Mouse (Mus musculus) layer of hippocampus, adult 18-20 months (tissue): Measurements from ENCODE around the gene Lefty2. TPM values are rescaled to one million over a fixed set of nuclear protein-coding genes. Genes with fewer than 3 reads are reported as not detected.
"Not testable (repeated sequence)": the region's sequence is repeated elsewhere in the genome, so short reads cannot be mapped to it uniquely, and the experiment has no call there.

Source experiments
- DNase-seq, 2 experiments: peaks; one replicate each; pipeline ENCODE4 v3.0.0; 2022; ENCODE audit warnings: low spot score in 2 of 2
- total RNA-seq, 2 experiments: library from RNA; stranded (reverse); gene quantifications; 2 replicates each; pipeline ENCODE4 v1.2.3; 2021

Gene Lefty2
- total RNA-seq, 2 experiments from 2014 or later, result 1.3 to 2.3 TPM

DNA sequence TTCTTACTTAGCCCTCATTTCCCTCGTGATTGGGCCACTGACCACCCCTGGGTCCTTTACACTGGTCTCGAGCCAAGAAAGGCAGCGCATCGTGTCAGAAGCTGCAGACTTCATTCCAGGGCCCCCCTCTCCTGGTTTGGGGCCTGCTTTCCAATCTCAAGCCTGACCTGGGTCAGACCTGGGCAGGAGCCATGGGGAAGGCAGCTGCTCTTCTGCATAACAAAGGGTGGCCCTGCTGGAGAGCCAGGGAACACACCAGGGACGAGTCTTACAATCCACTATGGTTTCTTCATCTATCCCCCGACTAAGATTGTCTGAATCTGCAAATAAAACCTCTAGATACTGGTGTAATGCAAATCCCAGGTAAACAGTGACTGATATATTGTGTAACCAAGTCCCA lies 40.8 kb downstream of the Lefty2 start:
- DNase-seq, result no peak

GRCm38 (mm10) chr1:180934467-180935419 lies 41.8 kb downstream of the Lefty2 start, which contains the start of gene Lefty1:
Lefty1 (plus strand) TSS chr1:180935022.
- DNase-seq, result no peak

DNA sequence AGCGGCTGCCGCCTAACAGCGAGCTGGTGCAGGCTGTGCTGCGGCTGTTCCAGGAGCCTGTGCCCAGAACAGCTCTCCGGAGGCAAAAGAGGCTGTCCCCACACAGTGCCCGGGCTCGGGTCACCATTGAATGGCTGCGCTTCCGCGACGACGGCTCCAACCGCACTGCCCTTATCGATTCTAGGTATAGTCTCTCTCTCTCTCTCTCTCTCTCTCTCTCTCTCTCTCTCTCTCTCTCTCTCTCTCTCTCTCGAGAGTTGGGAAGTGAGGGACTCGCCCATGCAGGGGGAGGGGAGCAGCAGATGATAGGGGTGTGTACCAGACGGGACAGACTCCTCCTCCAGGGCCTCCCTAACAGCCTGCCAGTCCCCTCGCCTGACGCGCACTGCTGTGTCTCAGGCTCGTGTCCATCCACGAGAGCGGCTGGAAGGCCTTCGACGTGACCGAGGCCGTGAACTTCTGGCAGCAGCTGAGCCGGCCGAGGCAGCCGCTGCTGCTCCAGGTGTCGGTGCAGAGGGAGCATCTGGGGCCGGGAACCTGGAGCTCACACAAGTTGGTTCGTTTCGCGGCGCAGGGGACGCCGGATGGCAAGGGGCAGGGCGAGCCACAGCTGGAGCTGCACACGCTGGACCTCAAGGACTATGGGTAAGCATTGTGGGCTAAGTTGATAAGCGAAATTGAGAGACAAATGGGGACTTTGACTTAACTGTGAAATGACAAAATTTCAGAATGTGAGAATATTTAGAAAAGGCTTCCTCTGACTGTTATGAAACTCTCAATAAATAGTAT lies 43.9 kb downstream of the Lefty2 start:
- peak in 1 of 2 experiments; percentile 29 for DNase-seq

DNA sequence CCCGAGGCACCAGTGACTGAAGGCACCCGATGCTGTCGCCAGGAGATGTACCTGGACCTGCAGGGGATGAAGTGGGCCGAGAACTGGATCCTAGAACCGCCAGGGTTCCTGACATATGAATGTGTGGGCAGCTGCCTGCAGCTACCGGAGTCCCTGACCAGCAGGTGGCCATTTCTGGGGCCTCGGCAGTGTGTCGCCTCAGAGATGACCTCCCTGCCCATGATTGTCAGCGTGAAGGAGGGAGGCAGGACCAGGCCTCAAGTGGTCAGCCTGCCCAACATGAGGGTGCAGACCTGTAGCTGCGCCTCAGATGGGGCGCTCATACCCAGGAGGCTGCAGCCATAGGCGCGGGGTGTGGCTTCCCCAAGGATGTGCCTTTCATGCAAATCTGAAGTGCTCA lies 44.7 kb downstream of the Lefty2 start:
- DNase-seq, result not testable (repeated sequence)

DNA sequence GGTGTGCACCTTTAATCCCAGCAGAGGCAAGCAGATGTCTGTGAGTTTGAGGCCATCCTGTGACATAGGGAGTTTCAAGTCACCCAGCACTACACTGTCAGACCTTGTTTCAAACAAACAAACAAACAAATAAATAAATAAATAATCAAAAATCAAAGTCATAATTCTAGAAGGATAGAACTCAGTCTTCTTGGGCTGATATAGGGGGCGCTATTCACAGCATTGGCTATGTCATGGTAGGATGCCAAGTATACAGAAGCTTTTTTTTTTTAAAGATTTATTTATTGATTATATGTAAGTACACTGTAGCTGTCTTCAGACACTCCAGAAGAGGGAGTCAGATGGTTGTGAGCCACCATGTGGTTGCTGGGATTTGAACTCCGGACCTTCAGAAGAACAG lies 45.9 kb downstream of the Lefty2 start:
- not testable (repeated sequence) for DNase-seq

GRCm38 (mm10) chr1:180940776-180941460 lies 48.0 kb downstream of the Lefty2 start:
- no peak for DNase-seq

DNA sequence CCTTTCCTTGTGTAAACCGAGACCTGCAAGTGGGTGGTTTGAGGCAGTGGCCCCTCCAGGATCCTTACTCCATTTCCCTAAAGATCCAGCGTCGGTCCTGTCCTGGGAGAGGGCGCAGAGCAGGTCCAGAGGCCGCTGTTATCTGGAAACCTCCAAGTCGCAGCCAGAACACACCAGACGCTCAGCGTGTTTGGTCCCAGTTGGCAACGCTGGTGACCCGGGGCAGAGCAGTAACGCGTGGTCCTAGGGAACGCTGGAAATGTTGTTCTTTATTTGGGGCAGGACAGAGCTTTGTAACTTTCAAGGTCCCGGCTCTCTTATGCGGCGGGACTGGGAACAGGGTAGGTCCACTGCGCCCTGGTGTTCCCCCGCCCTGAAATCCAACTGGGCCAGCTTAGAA lies 48.8 kb downstream of the Lefty2 start:
- DNase-seq, result no peak

- peak in 1 of 2 experiments; percentile 28 for DNase-seq
Observed at GRCm38 (mm10) chr1:180942166-180943031, 49.5 kb downstream of the Lefty2 start, which contains the start of gene Tmem63a. Tmem63a (plus strand) TSS chr1:180942344.

- no peak for DNase-seq
Observed at GRCm38 (mm10) chr1:180943032-180943644, 50.2 kb downstream of the Lefty2 start.

DNA sequence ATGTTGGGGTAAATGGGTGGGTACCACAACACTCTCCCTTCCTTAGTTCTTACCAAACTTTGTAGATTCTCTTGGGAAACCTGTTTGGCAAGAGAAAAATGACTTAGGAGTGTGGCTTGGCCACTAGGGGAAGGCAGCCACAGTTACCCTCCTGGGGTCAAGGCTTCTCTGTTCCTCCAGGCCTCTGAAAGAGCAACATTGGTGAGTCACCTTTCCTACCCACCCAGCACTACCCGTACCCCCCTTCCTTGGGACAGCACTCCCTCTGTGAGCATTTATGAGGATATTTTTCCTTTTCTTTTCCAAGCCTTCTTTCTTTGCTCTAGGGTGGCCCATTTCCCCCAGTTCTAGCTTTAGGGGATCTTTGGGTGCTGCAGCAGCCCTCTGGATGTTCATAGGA lies 51.0 kb downstream of the Lefty2 start:
- no peak for DNase-seq

DNA sequence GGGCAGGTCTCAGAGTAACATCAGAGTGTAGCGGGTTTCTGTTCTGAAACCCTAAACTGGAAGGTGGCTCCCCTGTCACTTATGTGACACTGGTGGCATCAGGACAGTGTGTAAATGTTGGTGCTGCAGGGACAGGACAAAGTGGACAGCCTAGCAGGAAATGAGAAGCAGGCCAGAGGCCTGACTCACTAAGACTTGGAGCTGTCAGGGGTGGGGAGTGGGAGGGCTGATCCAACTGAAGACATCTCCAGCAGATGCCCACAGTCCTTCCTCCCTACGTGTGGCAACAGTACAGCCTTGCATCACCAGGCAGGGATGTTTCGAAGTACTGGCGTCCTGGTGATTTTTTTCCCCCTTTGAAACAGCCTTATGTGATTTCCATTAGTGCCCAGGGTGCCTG lies 51.6 kb downstream of the Lefty2 start:
- no peak for DNase-seq

- peak; percentile 28 to 60 for DNase-seq
Observed at GRCm38 (mm10) chr1:180945001-180945980, 52.4 kb downstream of the Lefty2 start.

GRCm38 (mm10) chr1:180946448-180946847 lies 53.5 kb downstream of the Lefty2 start:
- no peak for DNase-seq

Other genes with a start within 250 kb of the Lefty2 start
- gene Mixl1, start 196.1 kb upstream of the Lefty2 start, total RNA-seq, result not detected
- 10 to 100 TPM; 34.3 to 34.8 TPM for gene Acbd3, start 167.1 kb upstream of the Lefty2 start, total RNA-seq
- gene H3f3a, start 79.2 kb upstream of the Lefty2 start, total RNA-seq, result 100 to 1,000 TPM; 316 to 322 TPM
- gene Sde2, start 42.0 kb upstream of the Lefty2 start, total RNA-seq, result 10 to 100 TPM; 23.1 to 23.8 TPM
- 10 to 100 TPM; 44.0 to 44.1 TPM for gene Pycr2, start 11.2 kb downstream of the Lefty2 start, total RNA-seq
- 10 to 100 TPM in 1 of 2 experiments, 1 to 10 TPM in 1; 8.5 to 15.2 TPM for gene Lefty1, start 41.9 kb downstream of the Lefty2 start, total RNA-seq
- 10 to 100 TPM; 27.0 to 28.3 TPM for gene Tmem63a, start 49.2 kb downstream of the Lefty2 start, total RNA-seq
- 10 to 100 TPM; 32.2 to 33.3 TPM for gene Ephx1, start 127.8 kb downstream of the Lefty2 start, total RNA-seq
- not detected for gene 9130409I23Rik, start 158.1 kb downstream of the Lefty2 start, total RNA-seq